Mouse (Mus musculus): ENCODE data around the gene Fars2. TPM values are rescaled to one million over a fixed set of nuclear protein-coding genes. Genes with fewer than 3 reads are reported as not detected.

Fars2 gene
- total RNA-seq, 1 experiment from 2014 or later: 94.8 TPM

- no peak for DNase-seq
Measured at GRCm38 (mm10) chr13:36527761-36528160, 410.5 kb downstream of the Fars2 start.

GRCm38 (mm10) chr13:36528223-36528895 lies 411.1 kb downstream of the Fars2 start:
- DNase-seq: no peak

GRCm38 (mm10) chr13:36529467-36530039 lies 412.3 kb downstream of the Fars2 start:
- no peak for DNase-seq

GRCm38 (mm10) chr13:36530852-36531251 lies 413.6 kb downstream of the Fars2 start:
- DNase-seq: peak; percentile 8

GRCm38 (mm10) chr13:36531893-36532292 lies 414.7 kb downstream of the Fars2 start:
- no peak for DNase-seq

- DNase-seq: no peak
Measured at GRCm38 (mm10) chr13:36533071-36533470, 415.9 kb downstream of the Fars2 start.

GRCm38 (mm10) chr13:36533518-36533917 lies 416.3 kb downstream of the Fars2 start:
- DNase-seq: no peak

- no peak for DNase-seq
Measured at GRCm38 (mm10) chr13:36533966-36534540, 416.8 kb downstream of the Fars2 start.

- DNase-seq: no peak
Measured at GRCm38 (mm10) chr13:36537580-36537979, 420.4 kb downstream of the Fars2 start.

GRCm38 (mm10) chr13:36538385-36538784 lies 421.2 kb downstream of the Fars2 start:
- no peak for DNase-seq

GRCm38 (mm10) chr13:36540231-36540630 lies 423.0 kb downstream of the Fars2 start:
- no peak for DNase-seq

- no peak for DNase-seq
Measured at GRCm38 (mm10) chr13:36541287-36541780, 424.1 kb downstream of the Fars2 start.

GRCm38 (mm10) chr13:36550694-36551093 lies 433.5 kb downstream of the Fars2 start:
- DNase-seq: no peak

- DNase-seq: no peak
Measured at GRCm38 (mm10) chr13:36552522-36553246, 435.5 kb downstream of the Fars2 start.

- DNase-seq: no peak
Measured at GRCm38 (mm10) chr13:36553247-36553642, 436.0 kb downstream of the Fars2 start.

- DNase-seq: no peak
Measured at GRCm38 (mm10) chr13:36554743-36555142, 437.5 kb downstream of the Fars2 start.

- no peak for DNase-seq
Measured at GRCm38 (mm10) chr13:36562447-36563441, 445.5 kb downstream of the Fars2 start.

GRCm38 (mm10) chr13:36564764-36565315 lies 447.6 kb downstream of the Fars2 start:
- DNase-seq: no peak

- DNase-seq: no peak
Measured at GRCm38 (mm10) chr13:36576781-36577180, 459.6 kb downstream of the Fars2 start.

GRCm38 (mm10) chr13:36577916-36578568 lies 460.8 kb downstream of the Fars2 start:
- no peak for DNase-seq

Measured in adrenal gland, postnatal 25 days (tissue).